Mouse (Mus musculus) stomach, adult 2 months (tissue): ENCODE data around the gene Hacl1. TPM values are rescaled to one million over a fixed set of nuclear protein-coding genes. Genes with fewer than 3 reads are reported as not detected.

Experiments used
- polyA plus RNA-seq: library from polyadenylated mRNA; depleted of rRNA; stranded (reverse); fragments of >200 nt; gene quantifications from 2 replicates; pipeline ENCODE4 v1.2.3, GENCODE M21; 2012; rRNA removed

The Hacl1 gene
- polyA plus RNA-seq, result 1.0 and 2.9 TPM in 2 replicates

GRCm38 (mm10) chr14:31640890-31641505, at the start of gene Hacl1, which contains the start of gene Btd:
Hacl1 (minus strand) TSS chr14:31641286.
Btd (plus strand) TSS chr14:31641028.

GRCm38 (mm10) chr14:31640346-31640889, 668 bp downstream of the Hacl1 start, which contains the start of gene Gm49387:
Gm49387 (minus strand) TSS chr14:31640878.

GRCm38 (mm10) chr14:31591243-31591642, 49.8 kb downstream of the Hacl1 start, which contains the start of gene Colq:
Colq (minus strand) TSS chr14:31591343.

Other genes starting within 250 kb of the Hacl1 start
- gene Sh3bp5, start 205.2 kb downstream of the Hacl1 start, polyA plus RNA-seq, result 1.4 TPM in 2 replicates
- gene Eaf1, start 146.9 kb downstream of the Hacl1 start, polyA plus RNA-seq, result 19.3 and 20.4 TPM in 2 replicates
- 0.73 and 1.1 TPM in 2 replicates for gene Mettl6, start 146.2 kb downstream of the Hacl1 start, polyA plus RNA-seq
- 0.55 and 0.57 TPM in 2 replicates for gene Colq, start 49.9 kb downstream of the Hacl1 start, polyA plus RNA-seq
- not detected in 2 replicates for gene Gm49387, start 408 bp downstream of the Hacl1 start, polyA plus RNA-seq
- 5.2 and 6.4 TPM in 2 replicates for gene Btd, start 258 bp downstream of the Hacl1 start, polyA plus RNA-seq
- gene Ankrd28, start 189.4 kb upstream of the Hacl1 start, polyA plus RNA-seq, result 0.98 and 2.6 TPM in 2 replicates